8 mouse cellular contexts compared by ENCODE assay signal in genomic region chr14:54412000-54412576, GRCm38 (mm10).
"Had no signal": no experiment of that assay in that cellular context is flagged by ENCODE, and none has a peak within 500 bp of the region (broad histone marks: within the 10 kb centered on the region; RNA-seq: fewer than 3 reads in every experiment).

No protein-coding gene starts in this region.

- H3K27ac ChIP-seq: liver, embryonic 12.5 days; midbrain, embryonic 12.5 days; neural tube, embryonic 13.5 days had no signal

- DNase-seq: right cerebral cortex, postnatal 14 days had no signal

- H3K27me3 ChIP-seq: limb, embryonic 15.5 days; stomach, embryonic 15.5 days had no signal

- ATAC-seq: liver, embryonic 12.5 days; midbrain, embryonic 16.5 days had no signal

- H3K4me2 ChIP-seq: limb, embryonic 15.5 days; liver, embryonic 12.5 days; lung, embryonic 14.5 days; midbrain, embryonic 12.5 days; neural tube, embryonic 13.5 days; stomach, embryonic 15.5 days had no signal

- H3K9me3 ChIP-seq: limb, embryonic 15.5 days; liver, embryonic 12.5 days; midbrain, embryonic 12.5 days; neural tube, embryonic 13.5 days; stomach, embryonic 15.5 days had no signal

- H3K4me3 ChIP-seq: limb, embryonic 15.5 days; liver, embryonic 12.5 days; midbrain, embryonic 12.5 days; neural tube, embryonic 13.5 days; stomach, embryonic 15.5 days had no signal

- H3K9ac ChIP-seq: limb, embryonic 15.5 days; liver, embryonic 12.5 days; lung, embryonic 14.5 days; midbrain, embryonic 12.5 days; neural tube, embryonic 13.5 days; stomach, embryonic 15.5 days had no signal

- H3K36me3 ChIP-seq: limb, embryonic 15.5 days; liver, embryonic 12.5 days; midbrain, embryonic 12.5 days; neural tube, embryonic 13.5 days; stomach, embryonic 15.5 days had no signal
